Mouse (Mus musculus): ENCODE data around the gene Azi2.

- no peak for TF ChIP-seq POLR2A (IDR thresholded peaks at IDR 0.05; ENCODE audit: borderline replicate concordance, extremely low read depth, insufficient read depth, insufficient read length, poor library complexity, severe bottlenecking)
- peak; percentile 43; the same call in 1 of the 2 replicates for TF ChIP-seq CTCF (IDR thresholded peaks at IDR 0.05; ENCODE audit: borderline replicate concordance, extremely low read depth, insufficient read depth, insufficient read length)
Observed at GRCm38 (mm10) chr9:118099395-118099794, 59.1 kb downstream of the Azi2 start.

Data from brain, embryonic 14.5 days (tissue).